Mouse (Mus musculus): ENCODE results near the gene Rab8a. TPM values are rescaled to one million over a fixed set of nuclear protein-coding genes. Genes with fewer than 3 reads are reported as not detected.

Gene Rab8a
- polyA plus RNA-seq, 1 experiment = 5.4 TPM

DNA sequence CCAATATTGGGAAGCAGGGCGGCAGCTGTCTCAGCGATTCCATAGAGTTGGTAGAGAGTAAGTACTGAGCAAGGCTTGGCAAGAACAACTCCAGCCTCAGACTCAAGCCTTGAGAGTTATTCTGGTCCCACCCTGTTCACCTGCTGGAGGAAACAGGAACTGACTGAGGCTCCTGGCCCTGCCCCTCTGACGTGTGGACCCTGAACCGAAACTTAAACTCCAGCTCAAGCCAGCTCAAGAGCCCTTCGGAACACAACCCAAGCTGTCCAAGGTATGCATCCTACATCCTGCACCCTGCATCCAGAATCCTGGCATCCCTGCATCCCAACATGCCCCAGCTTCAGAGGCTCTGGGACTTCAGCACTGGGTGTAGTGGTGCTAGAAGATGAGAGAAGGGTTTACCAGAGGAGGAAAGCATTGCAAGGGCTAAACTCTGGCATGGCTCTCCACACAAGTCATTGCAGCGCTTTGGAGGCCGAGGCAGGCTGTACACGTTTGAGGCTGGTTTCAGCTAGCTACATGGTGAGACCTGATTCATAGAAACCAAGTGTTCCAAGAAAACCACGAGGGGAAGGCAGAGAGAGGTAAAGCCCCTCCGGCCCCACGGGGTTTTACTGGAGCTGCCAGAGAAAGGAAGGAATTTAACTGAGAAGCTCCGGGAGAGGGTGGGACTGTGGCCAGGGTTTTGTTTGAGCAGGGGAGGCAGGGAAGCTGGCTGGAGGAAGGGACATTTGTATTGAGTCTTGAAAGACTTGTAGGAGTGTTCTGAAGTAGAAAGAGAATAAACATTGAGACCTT, 28.6 kb downstream of the Rab8a start, which contains the start of gene Hsh2d:
Hsh2d (plus strand) TSS at position 222 of the 798 bp plus-strand sequence.
- Histone ChIP-seq H3K4me3 (replicated peaks) (no peak within 1 kb of the TSS), H3K36me3 (ENCODE audit: control insufficient read depth) (no peaks in the 10 kb centered on the region), H3K9me3 (ENCODE audit: control insufficient read depth, low read length) (no peaks in the 10 kb centered on the region), H3K27me3 (ENCODE audit: control insufficient read depth) (no peaks in the 10 kb centered on the region), H3K4me1 (ENCODE audit: control insufficient read depth) (no peaks in the 10 kb centered on the region)
- TF ChIP-seq TAL1 (IDR thresholded peaks at IDR 0.05; ENCODE audit: low read length) (no peak), GATA1 (IDR thresholded peaks at IDR 0.05; ENCODE audit: low read length) (no peak)

DNA sequence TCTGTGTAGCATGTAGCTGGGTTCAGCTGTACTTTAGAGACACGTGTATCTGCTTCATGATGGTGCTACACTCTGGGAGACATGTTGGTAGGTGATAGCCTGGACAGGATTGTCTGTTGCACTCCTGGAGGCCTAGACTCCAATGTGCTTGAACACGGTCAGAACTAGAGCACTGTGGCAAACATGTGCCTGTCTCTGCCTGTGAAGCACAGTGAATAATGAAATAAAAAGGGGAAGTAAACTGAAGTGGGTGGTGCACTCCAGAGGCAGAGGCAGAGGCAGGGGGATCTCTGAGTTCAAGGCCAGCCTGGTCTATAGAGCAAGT, 29.2 kb downstream of the Rab8a start:
- Histone ChIP-seq H3K27me3 (ENCODE audit: control insufficient read depth) (no peaks in the 10 kb centered on the region), H3K4me3 (replicated peaks) (no peak overlapping the region)
- no peak for TF ChIP-seq GATA1 (IDR thresholded peaks at IDR 0.05; ENCODE audit: low read length)
- TF ChIP-seq TAL1 (IDR thresholded peaks at IDR 0.05; ENCODE audit: low read length) = no peak

DNA sequence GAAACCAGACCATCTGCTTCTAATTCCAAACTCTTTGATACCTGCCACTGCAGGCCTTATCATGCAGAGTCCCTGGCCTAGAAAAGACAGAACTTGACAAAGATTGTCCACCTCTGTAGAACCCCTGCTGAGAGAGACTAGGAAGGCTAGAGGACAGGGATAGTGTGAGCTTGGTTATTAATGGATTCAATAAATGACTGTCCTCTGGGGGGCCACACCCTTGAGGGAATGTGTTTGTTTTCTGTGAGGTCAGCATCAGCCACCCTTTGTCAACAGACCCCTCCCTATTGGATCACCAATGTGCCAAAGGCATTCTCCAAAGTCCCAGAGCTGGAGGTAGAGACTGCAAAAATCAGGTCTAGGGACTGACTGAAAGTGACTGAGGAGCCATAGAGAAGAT, 31.1 kb downstream of the Rab8a start:
- H3K9me3 ChIP-seq (ENCODE audit: control insufficient read depth, low read length) = no peaks in the 10 kb centered on the region
- TF ChIP-seq TAL1 (IDR thresholded peaks at IDR 0.05; ENCODE audit: low read length) = no peak
- no peak for TF ChIP-seq GATA1 (IDR thresholded peaks at IDR 0.05; ENCODE audit: low read length)
- no peaks in the 10 kb centered on the region for H3K36me3 ChIP-seq (ENCODE audit: control insufficient read depth)
- no peaks in the 10 kb centered on the region for H3K4me1 ChIP-seq (ENCODE audit: control insufficient read depth)
- no peak overlapping the region for H3K4me3 ChIP-seq (replicated peaks)
- no peaks in the 10 kb centered on the region for H3K27me3 ChIP-seq (ENCODE audit: control insufficient read depth)

More for the DNA sequence above, 29.2 kb downstream of the Rab8a start:
- Histone ChIP-seq H3K9me3 (ENCODE audit: control insufficient read depth, low read length) (no peaks in the 10 kb centered on the region), H3K36me3 (ENCODE audit: control insufficient read depth) (no peaks in the 10 kb centered on the region), H3K4me1 (ENCODE audit: control insufficient read depth) (no peaks in the 10 kb centered on the region)

DNA sequence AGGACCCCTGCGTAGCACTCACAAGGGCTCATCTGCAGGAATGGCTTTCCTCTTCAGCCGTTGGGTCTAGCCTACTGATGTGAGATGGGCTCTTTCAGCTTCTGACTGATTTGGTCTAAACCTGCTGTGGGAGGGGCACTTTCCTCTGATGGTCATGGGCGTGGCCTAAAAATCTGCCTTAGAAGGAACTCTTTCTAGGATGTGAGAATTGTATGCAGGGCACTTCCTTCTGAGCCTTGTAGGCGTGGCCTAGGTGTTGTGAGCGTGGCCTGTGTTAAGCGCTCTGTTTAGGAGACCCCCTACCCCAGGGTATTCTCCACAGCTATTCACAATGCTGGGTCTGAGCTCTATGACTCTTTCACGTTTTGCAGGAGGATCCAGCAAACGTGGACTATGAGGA, 37.0 kb downstream of the Rab8a start:
- no peak for TF ChIP-seq GATA1 (IDR thresholded peaks at IDR 0.05; ENCODE audit: low read length)
- no peak for TF ChIP-seq TAL1 (IDR thresholded peaks at IDR 0.05; ENCODE audit: low read length)
- peaks cover 4% of the 10 kb centered on the region for H3K9me3 ChIP-seq (ENCODE audit: control insufficient read depth, low read length)
- H3K27me3 ChIP-seq (ENCODE audit: control insufficient read depth) = no peaks in the 10 kb centered on the region
- H3K36me3 ChIP-seq (ENCODE audit: control insufficient read depth) = no peaks in the 10 kb centered on the region
- no peak overlapping the region for H3K4me3 ChIP-seq (replicated peaks)
- peaks cover 2% of the 10 kb centered on the region; the same call in 1 of the 2 replicates for H3K4me1 ChIP-seq (ENCODE audit: control insufficient read depth)

DNA sequence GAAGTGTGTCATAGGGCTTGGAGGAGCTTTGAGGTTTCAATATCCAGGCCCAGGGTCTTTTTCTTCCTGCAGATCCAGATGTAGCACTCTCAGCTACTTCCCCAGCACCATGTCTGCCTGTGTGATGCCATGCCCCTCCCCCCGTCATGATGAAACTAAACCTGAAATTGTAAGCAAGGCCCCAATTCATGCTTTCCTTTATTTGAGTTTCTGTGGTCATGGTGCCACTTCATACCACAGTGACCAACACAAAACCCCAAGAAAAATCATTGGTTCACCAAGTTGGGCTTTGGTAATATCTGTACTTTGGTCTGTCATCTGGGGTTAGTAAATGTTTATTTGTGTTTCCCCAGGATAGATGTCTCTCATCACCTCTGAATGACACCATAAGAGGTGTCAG, 47.6 kb downstream of the Rab8a start:
- TF ChIP-seq TAL1 (IDR thresholded peaks at IDR 0.05; ENCODE audit: low read length) = no peak
- TF ChIP-seq GATA1 (IDR thresholded peaks at IDR 0.05; ENCODE audit: low read length) = no peak
- peaks cover 9% of the 10 kb centered on the region for H3K27me3 ChIP-seq (ENCODE audit: control insufficient read depth)
- H3K36me3 ChIP-seq (ENCODE audit: control insufficient read depth) = no peaks in the 10 kb centered on the region

DNA sequence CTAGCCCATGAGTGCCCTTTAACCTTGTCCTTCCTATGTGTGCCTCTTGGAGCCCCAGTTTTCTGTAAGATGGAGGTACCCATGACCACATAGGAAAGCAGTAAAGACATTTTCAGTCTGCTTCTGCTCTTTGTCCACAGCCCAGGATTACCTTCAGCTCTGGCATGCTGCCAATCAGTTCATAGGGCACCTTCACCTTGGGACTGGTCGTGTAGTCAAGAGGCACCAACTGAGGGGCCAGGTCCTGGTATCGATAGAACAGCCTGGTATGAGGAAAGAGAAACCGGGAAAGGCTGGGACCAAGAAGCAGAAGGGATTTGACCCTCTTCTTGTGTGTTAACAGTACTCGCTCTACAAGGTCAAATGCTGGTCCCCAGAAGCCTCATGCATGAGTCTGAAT, 49.2 kb downstream of the Rab8a start:
- no peak for TF ChIP-seq TAL1 (IDR thresholded peaks at IDR 0.05; ENCODE audit: low read length)
- no peak for TF ChIP-seq GATA1 (IDR thresholded peaks at IDR 0.05; ENCODE audit: low read length)
- Histone ChIP-seq H3K4me3 (replicated peaks) (no peak overlapping the region), H3K27me3 (ENCODE audit: control insufficient read depth) (peaks cover 16% of the 10 kb centered on the region), H3K4me1 (ENCODE audit: control insufficient read depth) (no peaks in the 10 kb centered on the region; the same call in 1 of the 2 replicates), H3K9me3 (ENCODE audit: control insufficient read depth, low read length) (no peaks in the 10 kb centered on the region), H3K36me3 (ENCODE audit: control insufficient read depth) (no peaks in the 10 kb centered on the region)

More for the DNA sequence above, 47.6 kb downstream of the Rab8a start:
- no peak overlapping the region for H3K4me3 ChIP-seq (replicated peaks)
- no peaks in the 10 kb centered on the region for H3K9me3 ChIP-seq (ENCODE audit: control insufficient read depth, low read length)
- H3K4me1 ChIP-seq (ENCODE audit: control insufficient read depth) = no peaks in the 10 kb centered on the region; the same call in 1 of the 2 replicates

DNA sequence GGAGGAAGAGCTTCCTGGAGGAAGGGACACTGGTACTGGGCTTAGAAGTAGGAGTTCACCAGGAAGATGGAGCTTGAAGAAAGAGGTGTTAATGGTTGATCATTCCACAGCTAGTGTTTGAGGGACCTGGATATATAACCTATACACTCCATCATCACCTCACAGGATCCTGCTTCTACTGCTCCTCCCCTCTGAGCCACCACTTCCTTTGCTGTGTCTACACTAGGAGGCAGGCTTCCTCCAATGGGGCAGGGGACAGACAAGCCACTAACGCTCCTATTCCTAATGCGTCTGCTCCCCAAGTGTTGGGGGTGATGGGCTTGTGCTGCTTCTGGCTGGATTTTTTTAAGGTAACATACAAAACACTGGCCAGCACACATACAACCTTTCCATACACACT, 49.7 kb downstream of the Rab8a start:
- Histone ChIP-seq H3K4me3 (replicated peaks) (no peak overlapping the region), H3K9me3 (ENCODE audit: control insufficient read depth, low read length) (no peaks in the 10 kb centered on the region), H3K36me3 (ENCODE audit: control insufficient read depth) (no peaks in the 10 kb centered on the region), H3K27me3 (ENCODE audit: control insufficient read depth) (peaks cover 18% of the 10 kb centered on the region), H3K4me1 (ENCODE audit: control insufficient read depth) (no peaks in the 10 kb centered on the region; the same call in 1 of the 2 replicates)
- no peak for TF ChIP-seq GATA1 (IDR thresholded peaks at IDR 0.05; ENCODE audit: low read length)

DNA sequence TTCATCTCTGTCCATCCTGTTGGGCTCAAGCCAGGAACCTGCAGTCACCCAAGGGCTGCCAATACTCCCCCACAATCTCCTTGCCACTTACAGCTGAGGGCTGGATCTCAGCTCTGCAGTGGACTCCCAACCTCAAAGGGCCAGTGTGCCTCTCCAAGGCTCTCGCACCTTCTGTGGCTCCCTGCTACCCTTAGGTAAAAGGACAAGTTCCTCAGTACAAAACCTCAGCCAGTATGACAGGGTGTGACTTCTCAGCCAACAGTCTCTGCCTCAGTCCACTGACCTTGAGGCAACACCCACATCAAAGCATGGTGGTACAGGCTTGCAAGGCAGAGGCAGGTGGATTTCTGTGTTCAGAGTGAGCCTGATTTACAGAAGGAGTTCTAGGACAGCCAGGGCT, 50.8 kb downstream of the Rab8a start:
- H3K4me3 ChIP-seq (replicated peaks) = no peak overlapping the region
- peaks cover 19% of the 10 kb centered on the region for H3K27me3 ChIP-seq (ENCODE audit: control insufficient read depth)
- TF ChIP-seq TAL1 (IDR thresholded peaks at IDR 0.05; ENCODE audit: low read length) = no peak
- no peak for TF ChIP-seq GATA1 (IDR thresholded peaks at IDR 0.05; ENCODE audit: low read length)
- no peaks in the 10 kb centered on the region for H3K9me3 ChIP-seq (ENCODE audit: control insufficient read depth, low read length)
- no peaks in the 10 kb centered on the region for H3K36me3 ChIP-seq (ENCODE audit: control insufficient read depth)
- H3K4me1 ChIP-seq (ENCODE audit: control insufficient read depth) = no peaks in the 10 kb centered on the region; the same call in 1 of the 2 replicates

DNA sequence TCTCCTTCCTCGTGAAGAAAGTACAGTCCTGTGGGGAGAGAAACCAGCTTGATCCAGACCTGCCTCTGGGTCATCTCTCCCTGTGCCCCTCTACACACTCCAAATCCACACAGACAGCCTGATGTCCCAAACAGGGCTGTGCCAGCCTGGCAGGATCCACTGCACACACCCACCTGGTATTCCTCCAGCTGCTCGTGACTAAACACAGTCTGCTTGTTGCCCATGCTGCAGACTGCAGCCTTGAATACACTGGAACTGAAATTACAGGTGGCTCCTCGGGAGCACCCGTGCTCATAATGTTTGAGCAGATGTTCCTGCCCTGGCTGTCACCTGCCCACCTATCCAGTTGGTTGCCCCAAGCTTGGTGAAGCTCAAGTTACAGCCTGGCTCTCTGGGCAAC, 51.8 kb downstream of the Rab8a start, which contains the start of gene Cib3:
Cib3 (minus strand) TSS at position 87 of the 400 bp plus-strand sequence.
- TF ChIP-seq GATA1 (IDR thresholded peaks at IDR 0.05; ENCODE audit: low read length) (no peak), TAL1 (IDR thresholded peaks at IDR 0.05; ENCODE audit: low read length) (no peak)
- H3K9me3 ChIP-seq (ENCODE audit: control insufficient read depth, low read length) = no peaks in the 10 kb centered on the region
- no peak within 1 kb of the TSS for H3K4me3 ChIP-seq (replicated peaks)
- peaks cover 20% of the 10 kb centered on the region for H3K27me3 ChIP-seq (ENCODE audit: control insufficient read depth)
- H3K36me3 ChIP-seq (ENCODE audit: control insufficient read depth) = no peaks in the 10 kb centered on the region
- no peaks in the 10 kb centered on the region; the same call in 1 of the 2 replicates for H3K4me1 ChIP-seq (ENCODE audit: control insufficient read depth)

All from erythroblast, embryonic 14.5 days (primary cell).